Mouse (Mus musculus) stomach, embryonic 14.5 days (tissue): ENCODE measurements around the gene Rarres1. TPM values are rescaled to one million over a fixed set of nuclear protein-coding genes. Genes with fewer than 3 reads are reported as not detected.

Source experiments
- ATAC-seq: fragments of 200-750 bp; cut with Nextera tagmentation; 2 replicates; pipeline ENCODE4 v1.8.0; 2017; ENCODE audit warnings: low read depth, moderate TSS enrichment; ENCODE audit not compliant: insufficient number of reproducible peaks, insufficient read depth, low FRiP score
- H3K27ac ChIP-seq: fragments of 300-500 bp; sonication (generic); 2 replicates; pipeline ENCODE4 v1.5.1; 2014; ENCODE audit warnings: mild to moderate bottlenecking, low read length, moderate library complexity, mixed read lengths
- H3K27me3 ChIP-seq: fragments of 300-500 bp; sonication (generic); 2 replicates; pipeline ENCODE4 v1.6.1; 2014; ENCODE audit warnings: low read length, control low read depth, mixed read lengths; ENCODE audit not compliant: control insufficient read depth, insufficient read depth
- H3K36me3 ChIP-seq: fragments of 300-500 bp; sonication (generic); 2 replicates; pipeline ENCODE4 v1.6.1; 2014; ENCODE audit warnings: mild to moderate bottlenecking, control low read depth, low read length, moderate library complexity, mixed read lengths; ENCODE audit not compliant: control insufficient read depth, insufficient read depth
- H3K4me1 ChIP-seq: fragments of 300-500 bp; sonication (generic); 2 replicates; pipeline ENCODE4 v1.6.1; 2014; ENCODE audit warnings: low read length, control low read depth, mixed read lengths; ENCODE audit not compliant: control insufficient read depth, insufficient read depth
- H3K4me2 ChIP-seq: fragments of 300-500 bp; sonication (generic); replicated peaks from 2 replicates; pipeline ENCODE4 v1.6.1; 2014; ENCODE audit warnings: low read depth, low read length, control low read depth
- H3K4me3 ChIP-seq: fragments of 300-500 bp; sonication (generic); 2 replicates; pipeline ENCODE4 v1.5.1; 2014; ENCODE audit warnings: low read depth, low read length, control low read depth
- H3K9ac ChIP-seq: fragments of 300-500 bp; sonication (generic); replicated peaks from 2 replicates; pipeline ENCODE4 v1.6.1; 2014; ENCODE audit warnings: low read depth, mild to moderate bottlenecking, control low read depth, low read length, moderate library complexity, mixed read lengths
- H3K9me3 ChIP-seq: fragments of 300-500 bp; sonication (generic); 2 replicates; pipeline ENCODE4 v1.6.1; 2016; ENCODE audit warnings: low read depth, low read length, control low read depth; ENCODE audit not compliant: control insufficient read depth
- WGBS: fragments of 180-500 bp; shearing (Covaris S2); extraction: QIAGEN DNeasy Blood & Tissue Kit; methylation state at CpG from one replicate; pipeline ENCODE4 v1.1.7; 2014; 5-methylcytosine and 5-hydroxymethylcytosine counted together
- polyA plus RNA-seq: library from polyadenylated mRNA; unstranded; fragments of >200 nt; fragmentation: Nextera tagmentation; extraction: Ambion mirVana; gene quantifications from 2 replicates; pipeline ENCODE4 v1.2.1, GENCODE M21; 2014

Gene Rarres1
- polyA plus RNA-seq, 1 experiment from 2014 or later = 2.0 TPM

DNA sequence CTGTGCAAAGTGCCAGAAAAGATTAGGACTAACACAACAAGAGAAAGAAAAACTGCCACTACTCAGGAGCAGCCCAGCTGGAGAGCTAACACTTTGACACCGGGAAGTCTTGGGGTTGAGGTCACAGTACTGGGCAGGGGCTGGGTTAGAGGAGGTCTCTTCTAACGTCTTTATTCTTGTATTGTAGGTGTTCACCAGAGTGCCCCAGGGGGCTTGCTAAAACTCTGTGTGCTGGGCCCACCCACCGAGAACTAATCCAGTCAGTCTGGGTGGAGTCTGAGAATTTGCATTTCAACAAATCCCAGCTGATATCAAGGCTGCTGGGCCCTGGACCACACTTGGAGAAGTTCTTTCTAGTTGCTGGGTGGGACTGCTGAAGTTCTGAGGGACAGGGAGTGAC is 11.4 kb downstream of the Rarres1 start:
- H3K9me3 ChIP-seq = no peaks in the 10 kb centered on the region
- H3K9ac ChIP-seq = no peak overlapping the region
- H3K36me3 ChIP-seq = no peaks in the 10 kb centered on the region
- no peak for ATAC-seq
- no peak overlapping the region for H3K4me3 ChIP-seq
- WGBS = 13% methylated on average over 3 of the region's 3 CpGs
- H3K4me2 ChIP-seq = no peak overlapping the region
- no peaks in the 10 kb centered on the region for H3K4me1 ChIP-seq
- no peaks in the 10 kb centered on the region for H3K27me3 ChIP-seq
- H3K27ac ChIP-seq = no peak overlapping the region

DNA sequence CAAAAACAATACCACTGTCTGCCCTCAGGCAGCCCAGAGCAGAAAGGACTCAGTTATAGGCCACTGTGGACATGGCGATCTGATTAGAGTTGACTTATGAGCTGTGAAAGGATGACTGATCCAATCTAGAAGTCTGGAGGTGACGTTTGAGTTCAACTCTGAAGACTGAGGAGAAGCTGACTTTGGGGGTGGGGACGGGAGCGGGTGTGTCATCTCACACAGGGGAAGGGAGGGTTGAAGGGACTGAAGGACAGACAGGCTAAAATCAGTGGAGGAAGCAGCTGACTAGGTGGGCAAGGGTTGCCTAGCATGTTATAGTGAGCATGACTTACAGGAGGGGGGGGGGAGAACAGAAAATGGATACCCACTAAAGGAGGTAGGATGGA is 15.9 kb downstream of the Rarres1 start:
- no peaks in the 10 kb centered on the region for H3K9me3 ChIP-seq
- no peak for ATAC-seq
- no peaks in the 10 kb centered on the region for H3K4me1 ChIP-seq
- no peak overlapping the region for H3K4me3 ChIP-seq
- no peak overlapping the region for H3K4me2 ChIP-seq
- no peaks in the 10 kb centered on the region for H3K36me3 ChIP-seq
- no peak overlapping the region for H3K27ac ChIP-seq
- WGBS = 87% methylated on average over 4 of the region's 4 CpGs
- no peak overlapping the region for H3K9ac ChIP-seq
- H3K27me3 ChIP-seq = no peaks in the 10 kb centered on the region

DNA sequence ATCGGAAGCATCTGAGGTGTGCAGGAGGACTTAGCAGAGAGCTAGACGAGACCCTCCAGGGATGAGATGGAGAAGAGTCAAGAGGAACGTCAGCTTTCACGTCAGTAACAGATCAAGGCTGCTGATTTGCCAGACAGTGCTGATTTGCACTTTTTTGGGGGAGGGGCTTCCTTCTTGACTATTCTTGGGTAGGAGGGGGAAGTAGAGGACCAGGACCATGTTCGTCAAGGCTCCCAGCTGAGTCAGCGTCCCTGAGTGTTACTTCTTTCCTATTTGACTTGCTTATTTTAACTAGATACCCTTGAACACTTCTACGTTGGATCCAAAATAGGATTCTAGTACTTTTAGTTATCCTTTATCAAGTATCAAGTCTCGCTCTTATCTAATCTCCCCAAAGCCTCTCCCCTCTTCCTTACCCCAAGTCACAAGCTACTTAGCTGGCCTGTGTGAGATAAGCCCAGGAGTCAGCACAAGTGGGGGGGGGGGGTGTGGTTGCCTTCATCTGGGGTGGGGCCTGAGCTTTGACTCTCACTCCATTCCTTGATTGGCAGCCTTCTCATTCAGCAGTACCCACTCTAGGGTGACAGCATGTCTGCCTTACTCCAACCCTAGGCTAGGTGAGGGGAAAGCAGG is 16.4 kb downstream of the Rarres1 start:
- Histone ChIP-seq H3K4me2 (no peak overlapping the region), H3K27ac (no peak overlapping the region), H3K9ac (no peak overlapping the region), H3K36me3 (no peaks in the 10 kb centered on the region), H3K9me3 (no peaks in the 10 kb centered on the region), H3K4me3 (no peak overlapping the region), H3K4me1 (no peaks in the 10 kb centered on the region), H3K27me3 (no peaks in the 10 kb centered on the region)
- WGBS = 92% methylated on average over 8 of the region's 8 CpGs
- ATAC-seq = no peak

GRCm38 (mm10) chr3:67497998-67498397 is 17.3 kb downstream of the Rarres1 start:
- Histone ChIP-seq H3K36me3 (no peaks in the 10 kb centered on the region), H3K27me3 (no peaks in the 10 kb centered on the region), H3K4me1 (no peaks in the 10 kb centered on the region), H3K4me3 (no peak overlapping the region), H3K9ac (no peak overlapping the region), H3K9me3 (no peaks in the 10 kb centered on the region), H3K27ac (no peak overlapping the region), H3K4me2 (no peak overlapping the region)
- WGBS = 63% methylated on average over 2 of the region's 2 CpGs
- no peak for ATAC-seq

DNA sequence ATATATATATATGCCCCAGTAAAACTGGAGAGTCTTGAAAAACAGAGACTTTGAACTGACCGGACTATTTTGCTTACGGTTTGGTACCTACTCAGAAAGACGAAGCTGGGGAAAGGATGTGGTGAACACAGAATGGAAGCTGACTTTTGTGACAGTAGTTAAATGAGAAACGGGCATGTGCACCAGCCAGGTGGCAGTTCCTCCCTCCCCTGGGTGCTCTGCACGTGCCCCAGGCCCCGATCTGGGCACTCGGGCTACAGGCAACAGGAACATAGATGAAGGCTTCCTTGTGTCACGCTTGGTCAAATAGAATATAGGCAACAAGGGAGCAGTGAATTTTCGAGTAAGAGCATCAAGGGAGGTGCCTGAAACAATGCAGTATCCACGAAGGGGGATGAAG is 19.0 kb downstream of the Rarres1 start:
- no peak overlapping the region for H3K9ac ChIP-seq
- no peaks in the 10 kb centered on the region for H3K36me3 ChIP-seq
- ATAC-seq = no peak
- H3K27ac ChIP-seq = no peak overlapping the region
- WGBS = 87% methylated on average over 10 of the region's 10 CpGs
- no peaks in the 10 kb centered on the region for H3K9me3 ChIP-seq
- no peaks in the 10 kb centered on the region for H3K4me1 ChIP-seq
- H3K4me2 ChIP-seq = no peak overlapping the region
- no peaks in the 10 kb centered on the region for H3K27me3 ChIP-seq
- H3K4me3 ChIP-seq = no peak overlapping the region

- H3K36me3 ChIP-seq = no peaks in the 10 kb centered on the region
- H3K27me3 ChIP-seq = no peaks in the 10 kb centered on the region
- ATAC-seq = no peak
- H3K4me3 ChIP-seq = no peak overlapping the region
- H3K9me3 ChIP-seq = no peaks in the 10 kb centered on the region
- no peak overlapping the region for H3K9ac ChIP-seq
- H3K27ac ChIP-seq = no peak overlapping the region
- no peak overlapping the region for H3K4me2 ChIP-seq
- WGBS = 84% methylated on average over 8 of the region's 8 CpGs
- no peaks in the 10 kb centered on the region for H3K4me1 ChIP-seq
Measured at GRCm38 (mm10) chr3:67493132-67493531, 22.2 kb downstream of the Rarres1 start.

DNA sequence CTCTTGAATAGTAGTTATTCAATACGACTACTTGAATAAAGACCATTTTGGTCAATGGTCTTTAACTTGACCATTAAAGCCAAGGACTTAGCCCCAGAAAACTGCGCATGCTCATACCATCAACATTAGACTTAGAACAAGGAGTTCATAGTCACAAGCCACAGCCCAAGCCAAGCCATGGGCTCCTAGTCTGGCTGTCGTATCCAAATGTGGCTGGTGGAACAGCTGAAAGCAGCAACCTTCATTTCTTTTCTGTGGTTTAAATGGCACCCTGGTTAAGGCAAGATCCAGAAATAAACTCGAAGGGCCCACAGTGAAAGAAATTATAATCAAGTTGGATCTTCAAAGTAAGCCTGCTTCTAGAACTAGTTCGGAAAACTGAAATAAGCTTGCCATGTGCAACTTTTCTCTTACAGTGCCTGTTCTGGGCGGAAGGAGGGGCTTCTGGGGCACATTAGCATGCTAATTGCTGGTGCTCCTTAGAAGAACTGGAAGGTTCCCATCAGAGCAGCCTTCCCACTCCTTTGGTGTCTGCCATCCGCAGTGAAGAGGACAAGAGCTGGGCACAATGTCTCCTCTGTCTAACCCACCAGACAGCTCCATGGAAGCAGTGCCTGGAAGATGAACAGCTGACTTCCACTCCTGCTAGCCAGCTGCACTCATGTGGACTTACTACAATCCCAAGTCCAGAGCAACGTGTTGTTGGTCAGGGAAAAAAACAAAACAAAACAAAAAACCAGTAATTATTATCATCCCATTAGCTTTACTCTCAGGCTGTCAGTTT is 23.0 kb downstream of the Rarres1 start:
- no peaks in the 10 kb centered on the region for H3K36me3 ChIP-seq
- whole genome bisulfite sequencing = 84% methylated on average over 8 of the region's 8 CpGs
- no peaks in the 10 kb centered on the region for H3K27me3 ChIP-seq
- H3K4me2 ChIP-seq = no peak overlapping the region
- no peak overlapping the region for H3K4me3 ChIP-seq
- no peaks in the 10 kb centered on the region for H3K4me1 ChIP-seq
- no peak overlapping the region for H3K9ac ChIP-seq
- ATAC-seq = no peak
- no peak overlapping the region for H3K27ac ChIP-seq
- H3K9me3 ChIP-seq = no peaks in the 10 kb centered on the region

GRCm38 (mm10) chr3:67490156-67490555 is 25.2 kb downstream of the Rarres1 start:
- Histone ChIP-seq H3K9ac (no peak overlapping the region), H3K4me3 (no peak overlapping the region)
- ATAC-seq = no peak

More at GRCm38 (mm10) chr3:67490156-67490555, 25.2 kb downstream of the Rarres1 start:
- H3K9me3 ChIP-seq = no peaks in the 10 kb centered on the region
- no peaks in the 10 kb centered on the region for H3K36me3 ChIP-seq
- H3K4me1 ChIP-seq = no peaks in the 10 kb centered on the region
- 37% methylated on average over 4 of the region's 4 CpGs for WGBS
- H3K27ac ChIP-seq = no peak overlapping the region
- no peak overlapping the region for H3K4me2 ChIP-seq
- H3K27me3 ChIP-seq = no peaks in the 10 kb centered on the region
